Mouse (Mus musculus): Measurements from ENCODE around the gene Trim80.
A peak's percentile ranks its signal among the peaks of the same experiment; 100 is the strongest.
"Not testable (repeated sequence)": the region's sequence is repeated elsewhere in the genome, so short reads cannot be mapped to it uniquely, and the experiment has no call there.

The Trim80 gene

GRCm38 (mm10) chr11:115427482-115428331 is 12.6 kb upstream of the Trim80 start:
- DNase-seq (ENCODE audit: low read depth, low spot score): peak; percentile 90

GRCm38 (mm10) chr11:115429307-115429706 is 11.0 kb upstream of the Trim80 start:
- DNase-seq (ENCODE audit: low read depth, low spot score): no peak

GRCm38 (mm10) chr11:115430561-115430960 is 9.8 kb upstream of the Trim80 start:
- no peak for DNase-seq (ENCODE audit: low read depth, low spot score)

GRCm38 (mm10) chr11:115432814-115433213 is 7.5 kb upstream of the Trim80 start:
- no peak for DNase-seq (ENCODE audit: low read depth, low spot score)

GRCm38 (mm10) chr11:115433342-115433741 is 7.0 kb upstream of the Trim80 start:
- no peak for DNase-seq (ENCODE audit: low read depth, low spot score)

GRCm38 (mm10) chr11:115435596-115436337 is 4.6 kb upstream of the Trim80 start:
- DNase-seq (ENCODE audit: low read depth, low spot score): no peak

GRCm38 (mm10) chr11:115437571-115438122 is 2.7 kb upstream of the Trim80 start:
- no peak for DNase-seq (ENCODE audit: low read depth, low spot score)

GRCm38 (mm10) chr11:115439326-115439725 is 1.0 kb upstream of the Trim80 start:
- DNase-seq (ENCODE audit: low read depth, low spot score): no peak

GRCm38 (mm10) chr11:115441417-115441816 is 1.1 kb downstream of the Trim80 start:
- peak; percentile 35 for DNase-seq (ENCODE audit: low read depth, low spot score)

GRCm38 (mm10) chr11:115446906-115447305 is 6.6 kb downstream of the Trim80 start:
- DNase-seq (ENCODE audit: low read depth, low spot score): no peak

- DNase-seq (ENCODE audit: low read depth, low spot score): no peak
Measured at GRCm38 (mm10) chr11:115447321-115447885, 7.1 kb downstream of the Trim80 start.

GRCm38 (mm10) chr11:115448075-115448474 is 7.7 kb downstream of the Trim80 start:
- DNase-seq (ENCODE audit: low read depth, low spot score): no peak

GRCm38 (mm10) chr11:115448998-115449397 is 8.7 kb downstream of the Trim80 start:
- DNase-seq (ENCODE audit: low read depth, low spot score): no peak

- DNase-seq (ENCODE audit: low read depth, low spot score): no peak
Measured at GRCm38 (mm10) chr11:115450176-115450575, 9.8 kb downstream of the Trim80 start.

GRCm38 (mm10) chr11:115451781-115452241 is 11.5 kb downstream of the Trim80 start:
- DNase-seq (ENCODE audit: low read depth, low spot score): no peak

- DNase-seq (ENCODE audit: low read depth, low spot score): no peak
Measured at GRCm38 (mm10) chr11:115452281-115452860, 12.0 kb downstream of the Trim80 start.

- DNase-seq (ENCODE audit: low read depth, low spot score): no peak
Measured at GRCm38 (mm10) chr11:115453306-115453705, 13.0 kb downstream of the Trim80 start.

GRCm38 (mm10) chr11:115454822-115455221 is 14.5 kb downstream of the Trim80 start:
- not testable (repeated sequence) for DNase-seq (ENCODE audit: low read depth, low spot score)

GRCm38 (mm10) chr11:115455619-115456018 is 15.3 kb downstream of the Trim80 start:
- no peak for DNase-seq (ENCODE audit: low read depth, low spot score)

- no peak for DNase-seq (ENCODE audit: low read depth, low spot score)
Measured at GRCm38 (mm10) chr11:115456182-115456581, 15.8 kb downstream of the Trim80 start.

- DNase-seq (ENCODE audit: low read depth, low spot score): no peak
Measured at GRCm38 (mm10) chr11:115457405-115457804, 17.1 kb downstream of the Trim80 start.

- DNase-seq (ENCODE audit: low read depth, low spot score): no peak
Measured at GRCm38 (mm10) chr11:115460976-115461375, 20.6 kb downstream of the Trim80 start.
